Mouse (Mus musculus): Measurements from ENCODE around the gene Mrpl45. TPM values are rescaled to one million over a fixed set of nuclear protein-coding genes. Genes with fewer than 3 reads are reported as not detected.
"Not testable (repeated sequence)": the region's sequence is repeated elsewhere in the genome, so short reads cannot be mapped to it uniquely, and the experiment has no call there.

Gene Mrpl45
- total RNA-seq, 2 experiments from 2014 or later = 44.1 to 51.8 TPM

DNA sequence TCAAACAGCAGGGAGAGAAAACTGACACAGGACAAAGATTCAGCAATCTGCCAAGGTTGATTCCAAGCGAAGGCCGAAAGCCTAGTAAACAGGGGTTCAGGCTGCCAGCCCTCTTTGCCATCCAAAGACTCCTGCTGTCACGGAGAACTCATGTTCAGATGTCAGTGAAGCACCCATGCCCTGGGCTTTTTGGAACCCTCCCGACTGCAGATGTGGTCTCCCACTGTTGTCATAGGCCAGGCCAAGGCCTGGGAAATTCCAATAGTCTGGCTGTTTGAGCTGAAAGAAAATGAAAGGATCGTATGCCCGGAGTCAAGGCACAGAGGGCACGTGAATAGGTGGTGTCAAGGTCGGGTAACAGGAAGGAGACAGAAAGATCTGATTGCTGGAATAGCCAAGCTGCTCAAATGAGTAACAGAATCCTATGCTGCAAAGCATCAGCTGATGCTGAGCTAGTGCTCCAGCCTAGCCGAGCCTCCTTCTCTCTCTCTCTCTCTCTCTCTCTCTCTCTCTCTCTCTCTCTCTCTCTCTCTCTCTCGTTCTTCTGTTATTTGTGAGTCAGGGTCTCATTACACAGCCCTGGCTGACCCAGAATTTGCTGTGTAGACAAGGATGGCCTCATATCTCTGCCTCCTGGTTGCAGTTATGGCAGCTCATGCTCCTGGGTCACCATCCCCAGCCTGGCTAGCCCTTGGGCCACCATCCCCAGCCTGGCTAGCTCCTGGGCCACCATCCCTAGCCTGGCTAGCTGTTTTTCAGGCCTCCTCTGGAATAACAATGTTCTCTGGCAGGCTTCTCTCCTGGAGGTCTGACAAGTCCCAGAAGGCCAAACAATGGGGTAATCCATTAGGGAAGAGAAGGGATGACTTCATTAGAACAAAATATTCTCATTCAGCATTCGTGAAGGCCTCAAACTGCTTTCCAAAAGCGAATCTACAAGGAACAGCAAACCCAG, 26.0 kb upstream of the Mrpl45 start:
- DNase-seq = peak; percentile 51 to 72
- intact Hi-C loops (cut with DNase I) = no loop called here

GRCm38 (mm10) chr11:97292731-97293130, 22.8 kb upstream of the Mrpl45 start:
- DNase-seq = no peak
- intact Hi-C loops (cut with DNase I) = no loop called here

DNA sequence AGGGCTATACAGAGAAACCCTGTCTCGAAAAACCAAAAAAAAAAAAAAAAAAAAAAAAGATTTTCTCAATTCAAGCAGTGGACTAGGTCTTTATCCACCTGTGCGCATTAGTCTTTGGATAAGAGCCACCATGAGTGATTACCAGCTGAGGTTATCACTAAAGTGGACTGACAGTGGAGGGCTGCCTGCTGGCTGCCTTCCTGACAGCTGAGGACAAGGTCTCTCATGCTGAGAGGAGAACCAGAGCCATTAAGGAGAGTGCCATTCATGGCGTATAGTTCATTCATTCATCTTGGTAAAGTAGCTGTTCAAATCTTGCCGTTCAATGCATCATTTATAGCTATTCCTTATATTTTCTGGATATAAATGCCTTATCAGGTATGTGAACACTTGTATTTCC, 19.0 kb upstream of the Mrpl45 start:
- intact Hi-C loops (cut with DNase I) = no loop called here
- peak; percentile 18 to 52 for DNase-seq

GRCm38 (mm10) chr11:97299939-97300338, 15.6 kb upstream of the Mrpl45 start:
- intact Hi-C loops (cut with DNase I) = no loop called here
- no peak for DNase-seq

GRCm38 (mm10) chr11:97301406-97301805, 14.1 kb upstream of the Mrpl45 start:
- intact Hi-C loops (cut with DNase I) = no loop called here
- DNase-seq = no peak

DNA sequence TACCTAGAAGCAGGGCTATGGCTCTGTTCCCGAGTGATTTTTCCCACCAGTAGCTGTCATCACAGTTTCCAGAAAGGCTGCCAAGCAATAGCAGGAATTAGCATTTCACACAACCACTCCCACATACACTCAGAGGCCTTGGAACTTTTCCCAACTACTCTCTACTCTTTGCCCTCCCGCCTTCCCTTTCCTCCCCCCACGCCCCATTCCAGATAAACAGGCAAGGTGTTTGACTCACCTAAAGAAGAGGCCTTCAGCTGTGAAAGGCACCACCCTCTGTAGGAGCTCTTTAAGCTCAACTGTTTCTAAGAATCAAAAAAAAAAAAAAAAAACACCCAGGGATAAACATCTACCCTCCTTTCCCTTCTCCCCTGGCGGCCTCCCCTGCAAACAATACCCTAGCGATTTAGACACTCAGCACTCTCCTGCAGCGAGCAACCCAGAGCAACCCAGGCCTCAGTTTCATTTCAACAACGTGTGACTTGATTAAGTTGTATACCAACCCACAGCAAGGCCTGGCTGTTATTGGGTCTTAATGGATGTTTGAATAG, 13.2 kb upstream of the Mrpl45 start:
- peak; percentile 85 to 89 for DNase-seq
- intact Hi-C loops (cut with DNase I) = no loop called here

GRCm38 (mm10) chr11:97304631-97305030, 10.9 kb upstream of the Mrpl45 start:
- DNase-seq = no peak
- intact Hi-C loops (cut with DNase I) = no loop called here

DNA sequence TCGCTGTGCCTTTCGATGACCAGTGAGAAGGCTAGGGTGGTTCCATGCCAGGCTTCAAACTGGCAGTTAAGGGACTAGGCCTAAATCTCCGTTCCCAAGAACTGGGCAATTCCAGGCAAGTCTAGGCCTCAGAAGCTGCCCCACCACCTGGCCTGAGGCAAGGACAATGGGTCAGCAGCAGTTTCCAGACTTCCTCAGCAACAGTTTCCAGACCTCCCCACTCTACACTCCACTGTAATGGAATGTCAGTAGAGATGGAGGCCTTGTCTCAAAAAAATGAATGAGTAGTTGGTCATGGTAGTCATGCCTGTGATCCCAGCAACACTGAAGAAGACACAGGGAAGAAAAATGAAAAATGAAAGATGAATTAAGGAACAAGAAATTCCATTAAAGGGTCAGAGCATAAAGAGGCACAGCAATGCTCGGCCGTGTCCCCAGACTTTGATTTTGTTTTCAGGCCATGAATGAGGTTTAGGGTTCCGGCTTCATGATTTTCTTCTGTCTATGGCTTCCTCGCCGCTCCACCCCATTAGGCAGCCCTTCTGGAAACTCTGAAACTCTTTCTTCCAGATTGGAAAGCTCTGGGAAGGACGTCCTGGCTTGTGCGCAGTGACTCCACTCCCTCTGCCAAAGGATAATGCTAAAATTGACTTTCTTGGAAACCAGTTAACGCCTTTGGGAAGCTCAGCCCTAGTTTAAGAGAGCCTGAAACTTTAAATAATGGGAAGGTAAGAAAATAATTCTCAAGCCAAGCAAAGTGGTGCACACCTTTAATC, 8.0 kb upstream of the Mrpl45 start:
- intact Hi-C loops (cut with DNase I) = no loop called here
- DNase-seq = peak in 1 of 2 experiments; percentile 9

DNA sequence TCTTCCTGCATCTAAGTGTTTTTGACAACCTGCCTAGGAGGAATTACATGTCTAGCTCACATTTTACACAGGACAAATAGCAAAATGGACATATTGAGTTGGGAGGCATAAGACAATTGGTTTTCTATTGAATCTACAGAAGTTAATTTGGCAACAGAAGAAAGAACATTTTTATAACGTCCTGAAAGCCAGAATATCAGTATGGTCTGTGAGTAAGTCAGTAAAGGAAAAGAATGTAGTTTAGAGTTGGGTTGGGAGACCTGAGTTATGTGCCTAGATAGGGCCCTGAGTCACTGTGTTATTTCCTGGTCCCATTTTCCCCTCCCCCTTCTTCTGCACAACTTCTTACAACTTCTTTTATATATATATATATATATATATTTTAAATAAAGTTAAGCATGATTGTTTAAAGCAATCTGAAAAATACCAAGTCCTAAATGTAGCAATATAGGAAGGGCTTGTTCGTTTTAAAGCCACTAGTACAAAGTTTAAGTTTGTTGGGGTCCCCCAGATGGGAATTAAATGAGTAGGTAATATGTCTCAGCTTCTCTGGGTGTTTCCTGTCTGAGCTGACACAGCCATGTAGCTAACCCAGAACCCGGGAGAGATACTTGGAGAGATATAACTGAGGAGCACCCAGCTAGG, 6.6 kb upstream of the Mrpl45 start:
- peak in 1 of 2 experiments; percentile 20 for DNase-seq
- intact Hi-C loops (cut with DNase I) = no loop called here

GRCm38 (mm10) chr11:97309451-97309836, 6.1 kb upstream of the Mrpl45 start:
- peak; percentile 84 to 88 for DNase-seq
- intact Hi-C loops (cut with DNase I) = no loop called here

GRCm38 (mm10) chr11:97309911-97310571, 5.5 kb upstream of the Mrpl45 start:
- peak; percentile 83 to 86 for DNase-seq
- intact Hi-C loops (cut with DNase I) = loop anchor here (2.0 to 5.0 kb wide), 2 partner anchors 31 to 98 kb away; no protein-coding TSS in a partner anchor

DNA sequence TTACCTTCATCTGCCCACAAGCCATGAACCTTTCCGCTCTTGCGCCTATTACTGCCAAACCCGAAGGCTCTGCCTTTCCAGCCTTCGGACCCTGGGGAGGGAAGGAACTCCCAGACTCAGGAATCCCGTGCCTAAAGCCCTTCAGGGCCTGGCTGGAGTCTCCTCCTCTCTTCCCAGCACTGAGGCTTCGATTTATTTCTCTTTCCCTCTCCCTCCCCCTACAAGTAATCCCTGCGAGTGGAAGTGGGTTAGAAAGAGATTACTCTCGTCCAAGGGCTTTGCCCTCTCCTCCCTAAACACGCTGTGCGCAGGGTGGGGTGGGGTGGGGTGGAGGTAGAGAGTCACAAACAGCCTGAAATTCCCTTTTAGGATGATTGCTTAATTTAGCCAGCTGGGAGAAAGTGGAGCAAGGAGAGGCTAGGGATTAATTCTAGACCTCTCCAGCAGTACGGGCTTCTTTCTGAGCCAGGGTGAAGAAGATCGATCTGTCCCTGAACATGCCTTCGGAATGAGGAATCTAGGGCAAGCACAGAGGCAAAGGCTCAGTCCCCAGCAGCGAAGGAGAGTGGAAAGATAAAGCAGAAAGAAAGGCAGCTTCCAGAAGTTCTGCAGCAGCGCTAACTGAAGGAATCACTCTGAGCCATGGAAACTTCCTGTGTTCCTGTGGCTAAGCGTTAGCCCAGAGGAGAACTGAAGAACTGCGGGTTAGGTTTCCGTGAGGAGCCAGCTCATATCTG, 4.5 kb upstream of the Mrpl45 start:
- intact Hi-C loops (cut with DNase I) = loop anchor here (2.0 to 5.0 kb wide), 2 partner anchors 32 to 99 kb away; no protein-coding TSS in a partner anchor
- peak; percentile 44 to 58 for DNase-seq

DNA sequence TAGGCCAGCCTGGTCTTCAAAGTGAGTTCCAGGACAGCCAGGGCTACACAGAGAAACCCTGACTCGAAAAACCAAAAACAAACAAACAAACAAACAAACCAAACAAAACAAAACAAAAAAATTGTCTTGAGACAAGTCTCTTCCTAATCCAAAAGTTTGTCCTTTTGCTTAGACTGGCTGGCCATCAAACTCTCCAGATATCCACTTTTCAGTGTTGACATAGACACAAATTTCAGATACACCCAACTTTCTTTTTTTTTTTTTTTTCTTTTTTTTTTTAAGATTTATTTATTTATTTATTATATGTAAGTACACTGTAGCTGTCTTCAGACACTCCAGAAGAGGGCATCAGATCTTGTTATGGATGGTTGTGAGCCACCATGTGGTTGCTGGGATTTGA, 2.6 kb upstream of the Mrpl45 start:
- not testable (repeated sequence) for DNase-seq
- intact Hi-C loops (cut with DNase I) = loop anchor here (5.0 kb wide), 1 partner anchor 101 kb away; no protein-coding TSS in a partner anchor

- no peak for DNase-seq
- intact Hi-C loops (cut with DNase I) = loop anchor here (5.0 kb wide), 1 partner anchor 102 kb away; no protein-coding TSS in a partner anchor
Measured at GRCm38 (mm10) chr11:97314110-97314509, 1.4 kb upstream of the Mrpl45 start.

- intact Hi-C loops (cut with DNase I) = loop anchor here (1.0 to 5.0 kb wide), 2 partner anchors 35 to 103 kb away; partner anchors contain the start of gene Npepps
- no peak for DNase-seq
Measured at GRCm38 (mm10) chr11:97314751-97315503, 589 bp upstream of the Mrpl45 start.

- intact Hi-C loops (cut with DNase I) = loop anchor here (10.0 kb wide), 1 partner anchor 246 kb away; no protein-coding TSS in a partner anchor
- no peak for DNase-seq
Measured at GRCm38 (mm10) chr11:97321197-97321596, 5.7 kb downstream of the Mrpl45 start.

- intact Hi-C loops (cut with DNase I) = loop anchor here (10.0 kb wide), 1 partner anchor 247 kb away; no protein-coding TSS in a partner anchor
- not testable (repeated sequence) for DNase-seq
Measured at GRCm38 (mm10) chr11:97321894-97322600, 6.5 kb downstream of the Mrpl45 start.
